Mouse (Mus musculus) heart, adult 2 months (tissue): ENCODE data around the gene Slc2a13. TPM values are rescaled to one million over a fixed set of nuclear protein-coding genes. Genes with fewer than 3 reads are reported as not detected.

Source experiments
- DNase-seq, 2 experiments: peaks; one replicate each; pipeline ENCODE4 v3.0.0; 2021
- H3K27ac ChIP-seq: fragments of 200-600 bp; 2 replicates; pipeline ENCODE4 v1.8.1; 2022
- H3K27me3 ChIP-seq: fragments of 200-500 bp; 2 replicates; pipeline ENCODE4 v1.6.1; 2012; ENCODE audit warnings: mild to moderate bottlenecking, low read length, inconsistent platforms, mixed read lengths; ENCODE audit not compliant: control insufficient read depth, insufficient read depth
- H3K36me3 ChIP-seq: fragments of 200-500 bp; 2 replicates; pipeline ENCODE4 v1.6.1; 2012; ENCODE audit warnings: low read length, inconsistent platforms; ENCODE audit not compliant: control insufficient read depth, insufficient read depth
- H3K4me1 ChIP-seq: fragments of 200-500 bp; 2 replicates; pipeline ENCODE4 v1.6.1; 2011; ENCODE audit warnings: low read length; ENCODE audit not compliant: control insufficient read depth, insufficient read depth
- H3K4me3 ChIP-seq: fragments of 200-600 bp; 2 replicates; pipeline ENCODE4 v1.8.1; 2022
- H3K79me2 ChIP-seq: fragments of 200-500 bp; replicated peaks from 2 replicates; pipeline ENCODE4 v1.6.1; 2012; ENCODE audit warnings: mild to moderate bottlenecking, inconsistent platforms, low read length, moderate library complexity, mixed read lengths; ENCODE audit not compliant: control insufficient read depth, insufficient read depth
- H3K9ac ChIP-seq: fragments of 200-500 bp; 2 replicates; pipeline ENCODE4 v1.6.1; 2012; ENCODE audit warnings: low read depth, mild to moderate bottlenecking, control low read depth, inconsistent platforms, low read length, mixed read lengths
- CTCF ChIP-seq: fragments of 200-600 bp; IDR thresholded peaks from 2 replicates; pipeline ENCODE4 v1.8.1; 2022; ENCODE audit warnings: antibody characterized with exemption, mild to moderate bottlenecking, moderate library complexity
- EP300 ChIP-seq: fragments of 200-500 bp; IDR thresholded peaks from 2 replicates; pipeline ENCODE4 v1.6.1; 2011; ENCODE audit warnings: low read depth, low read length, control low read depth; ENCODE audit not compliant: insufficient read depth
- POLR2A ChIP-seq: fragments of 200-500 bp; IDR thresholded peaks from 2 replicates; pipeline ENCODE4 v1.6.1; 2011; ENCODE audit warnings: mild to moderate bottlenecking, low read depth, low read length, control low read depth; ENCODE audit not compliant: insufficient read depth
- WGBS: fragments of 180-500 bp; shearing (Covaris S2); methylation state at CpG from one replicate; pipeline ENCODE4 v1.1.7; 2018; 5-methylcytosine and 5-hydroxymethylcytosine counted together
- intact Hi-C: fragments of 180-260 bp; cut with DNase I; formaldehyde crosslinking; loops from one replicate; pipeline ENCODE4 v1.15.1; 2025
- polyA plus RNA-seq: library from polyadenylated mRNA; depleted of rRNA; stranded (reverse); fragments of >200 nt; gene quantifications from 2 replicates; pipeline ENCODE4 v1.2.3, GENCODE M21; 2012
- total RNA-seq, 2 experiments: library from RNA; stranded (reverse); gene quantifications; 2 replicates each; pipeline ENCODE4 v1.2.3; 2021

Slc2a13 gene
- total and polyA plus RNA-seq, 3 experiments = 0.41 to 0.98 (median 0.84) TPM

GRCm38 (mm10) chr15:91327748-91328147 lies 245.3 kb downstream of the Slc2a13 start:
- Histone ChIP-seq H3K79me2 (no peaks in the 10 kb centered on the region), H3K9ac (no peak overlapping the region), H3K4me1 (no peaks in the 10 kb centered on the region), H3K36me3 (no peaks in the 10 kb centered on the region), H3K4me3 (no peak overlapping the region), H3K27me3 (no peaks in the 10 kb centered on the region), H3K27ac (no peak overlapping the region)
- intact Hi-C loops = no loop called here
- no peak for DNase-seq
- WGBS = 58% methylated on average over 3 of the region's 3 CpGs
- TF ChIP-seq EP300 = no peak

- H3K27me3 ChIP-seq = no peaks in the 10 kb centered on the region
- intact Hi-C loops = no loop called here
- H3K4me1 ChIP-seq = no peaks in the 10 kb centered on the region
- H3K36me3 ChIP-seq = no peaks in the 10 kb centered on the region
- WGBS = 86% methylated on average over 4 of the region's 4 CpGs
- TF ChIP-seq POLR2A (no peak), CTCF (no peak), EP300 (no peak)
- H3K4me3 ChIP-seq = no peak overlapping the region
- no peak overlapping the region for H3K27ac ChIP-seq
- DNase-seq = no peak
- no peaks in the 10 kb centered on the region for H3K79me2 ChIP-seq
- H3K9ac ChIP-seq = no peak overlapping the region
Observed at GRCm38 (mm10) chr15:91327023-91327422, 246.0 kb downstream of the Slc2a13 start.

DNA sequence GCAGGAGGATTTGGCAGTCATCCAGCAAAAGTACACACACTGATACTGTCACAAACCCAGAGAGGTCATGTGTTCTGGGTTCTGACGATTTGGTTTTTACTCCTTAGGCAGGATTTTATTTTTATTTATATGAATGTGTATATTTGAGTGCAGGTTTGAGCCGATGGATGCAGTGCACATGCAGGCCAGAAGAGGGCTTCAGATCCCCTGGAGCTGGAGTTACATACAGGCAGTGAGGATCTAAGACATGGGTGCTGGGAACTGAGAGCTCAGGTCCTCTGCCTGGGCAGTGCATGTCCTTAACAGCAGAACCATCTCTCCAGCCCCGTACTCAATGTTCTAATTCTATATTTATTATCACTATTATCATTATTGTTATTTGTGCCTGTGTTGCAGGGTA lies 253.7 kb downstream of the Slc2a13 start:
- H3K36me3 ChIP-seq = no peaks in the 10 kb centered on the region
- no peak overlapping the region for H3K27ac ChIP-seq
- no peak for DNase-seq
- H3K9ac ChIP-seq = no peak overlapping the region
- intact Hi-C loops = no loop called here
- H3K27me3 ChIP-seq = no peaks in the 10 kb centered on the region
- no peaks in the 10 kb centered on the region for H3K79me2 ChIP-seq
- H3K4me1 ChIP-seq = peaks cover 2% of the 10 kb centered on the region
- TF ChIP-seq CTCF (peak; percentile 64), EP300 (no peak)
- 53% methylated on average over 3 of the region's 3 CpGs for WGBS
- H3K4me3 ChIP-seq = no peak overlapping the region

DNA sequence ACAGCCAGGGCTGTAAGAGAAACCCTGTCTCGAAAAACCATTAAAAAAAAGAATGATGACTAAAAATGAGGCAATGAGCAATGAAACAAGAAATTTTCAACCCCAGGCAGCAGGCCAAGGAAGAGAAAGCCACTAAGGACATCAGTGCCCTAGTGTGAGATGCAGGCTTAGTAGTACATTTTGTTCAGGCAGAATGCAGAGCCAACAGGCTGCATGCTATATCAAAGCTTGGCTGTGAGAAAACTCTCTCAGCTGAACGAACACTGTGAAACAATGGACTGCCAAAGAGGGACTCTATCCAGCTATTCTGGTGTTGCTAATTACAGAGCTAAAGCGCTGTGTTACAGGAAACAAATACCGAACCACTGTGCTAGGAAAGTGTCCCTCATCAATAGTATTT lies 256.1 kb downstream of the Slc2a13 start:
- H3K36me3 ChIP-seq = no peaks in the 10 kb centered on the region
- H3K4me3 ChIP-seq = no peak overlapping the region
- peaks cover 2% of the 10 kb centered on the region for H3K4me1 ChIP-seq
- TF ChIP-seq POLR2A (no peak), EP300 (no peak), CTCF (no peak)
- intact Hi-C loops = no loop called here
- no peaks in the 10 kb centered on the region for H3K79me2 ChIP-seq
- WGBS = 34% methylated on average over 4 of the region's 4 CpGs
- no peaks in the 10 kb centered on the region for H3K27me3 ChIP-seq
- DNase-seq = peak in 1 of 2 experiments; percentile 28
- H3K27ac ChIP-seq = no peak overlapping the region
- no peak overlapping the region for H3K9ac ChIP-seq

DNA sequence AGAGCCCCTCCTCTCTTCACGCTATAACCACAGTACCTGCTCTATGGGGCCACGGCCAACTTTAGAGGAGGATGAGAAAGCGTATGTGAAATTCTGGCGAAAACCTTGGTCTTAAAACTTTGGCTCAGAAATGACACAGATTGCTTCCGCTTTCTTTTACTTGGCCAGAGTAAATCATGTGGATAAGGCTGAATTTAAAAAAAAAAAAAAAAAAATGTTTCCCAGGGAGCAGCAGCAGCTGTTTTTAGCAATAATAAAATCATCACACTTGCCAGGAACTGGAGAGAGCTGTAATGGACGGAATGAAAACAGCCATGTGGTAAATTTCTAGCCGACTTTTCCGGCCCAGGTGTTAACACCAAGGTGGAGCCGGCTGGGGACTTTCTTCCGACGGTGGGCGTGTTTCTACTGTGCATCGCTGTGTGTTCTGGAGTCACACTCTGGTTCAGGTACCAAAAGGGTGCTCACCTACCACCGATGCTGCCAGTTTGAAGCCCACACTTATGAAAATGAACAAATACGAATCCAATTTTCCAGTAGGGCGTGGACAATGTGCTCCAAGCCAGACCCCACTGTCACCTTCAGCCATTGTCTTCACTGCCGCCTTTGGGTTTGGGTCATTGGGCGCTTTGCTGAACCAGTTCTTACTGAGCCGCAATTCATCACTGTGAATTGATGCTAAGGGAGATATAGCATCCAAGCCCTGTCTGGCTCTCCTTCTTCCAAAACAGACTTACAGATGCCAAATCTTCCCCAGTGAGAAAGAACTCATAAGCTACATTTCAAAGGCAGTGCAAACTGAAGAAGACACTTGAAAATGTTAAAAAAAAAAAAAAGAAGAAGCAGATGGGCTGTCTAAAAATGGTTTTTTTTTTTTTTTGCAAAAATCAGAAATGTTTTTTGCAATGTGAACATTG lies 258.4 kb downstream of the Slc2a13 start:
- DNase-seq = peak in 1 of 2 experiments; percentile 10
- intact Hi-C loops = no loop called here
- Histone ChIP-seq H3K4me1 (peaks cover 2% of the 10 kb centered on the region), H3K9ac (no peak overlapping the region), H3K4me3 (no peak overlapping the region), H3K79me2 (no peaks in the 10 kb centered on the region), H3K27ac (no peak overlapping the region), H3K36me3 (no peaks in the 10 kb centered on the region), H3K27me3 (no peaks in the 10 kb centered on the region)
- 68% methylated on average over 19 of the region's 19 CpGs for WGBS
- no peak for TF ChIP-seq CTCF
- no peak for TF ChIP-seq EP300
- no peak for TF ChIP-seq POLR2A

DNA sequence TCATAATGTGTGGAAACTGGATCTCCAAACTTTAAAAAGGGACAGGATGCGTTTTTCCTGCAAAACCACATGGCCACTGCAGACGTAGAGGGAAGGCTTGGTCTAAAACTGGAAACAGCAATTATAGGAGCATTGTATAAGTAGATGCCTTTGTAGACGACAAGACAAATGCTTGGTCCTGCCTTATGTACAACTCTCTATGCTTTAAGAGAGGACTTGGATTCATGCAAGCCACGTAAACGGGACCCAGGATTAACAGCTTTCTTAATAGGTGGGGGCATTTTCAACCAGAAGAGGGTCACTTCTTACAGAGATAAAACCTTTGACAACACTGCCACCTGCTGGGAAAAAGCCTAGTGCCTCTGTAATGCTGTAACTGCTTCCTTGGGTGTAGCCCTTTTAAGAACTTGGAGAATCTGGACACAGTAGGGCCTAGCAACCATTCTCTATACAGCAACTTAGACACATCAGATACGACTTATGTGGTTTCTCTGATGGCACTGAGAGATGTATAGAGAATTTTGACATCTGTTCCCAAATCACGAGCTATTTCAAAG lies 268.7 kb downstream of the Slc2a13 start:
- no peak for DNase-seq
- intact Hi-C loops = loop anchor here (1.0 to 5.0 kb wide), 3 partner anchors 137 to 448 kb away; partner anchors contain the start of gene Slc2a13
- no peaks in the 10 kb centered on the region for H3K79me2 ChIP-seq

More for the DNA sequence above, 268.7 kb downstream of the Slc2a13 start:
- Histone ChIP-seq H3K9ac (no peak overlapping the region), H3K27ac (no peak overlapping the region), H3K27me3 (no peaks in the 10 kb centered on the region), H3K4me3 (no peak overlapping the region), H3K36me3 (no peaks in the 10 kb centered on the region), H3K4me1 (no peaks in the 10 kb centered on the region)
- peak; percentile 66 for TF ChIP-seq CTCF
- no peak for TF ChIP-seq EP300
- TF ChIP-seq POLR2A = no peak
- WGBS = 47% methylated on average over 7 of the region's 7 CpGs
